Mouse (Mus musculus) stomach, adult 2 months (tissue): ENCODE measurements around the gene Spint3. TPM values are rescaled to one million over a fixed set of nuclear protein-coding genes. Genes with fewer than 3 reads are reported as not detected.

Source experiments
- polyA plus RNA-seq: library from polyadenylated mRNA; depleted of rRNA; stranded (reverse); fragments of >200 nt; gene quantifications from 2 replicates; pipeline ENCODE4 v1.2.3, GENCODE M21; 2012; rRNA removed

Spint3 gene
- polyA plus RNA-seq, result 0.43 TPM in 1 of 2 replicates, not detected in the other

DNA sequence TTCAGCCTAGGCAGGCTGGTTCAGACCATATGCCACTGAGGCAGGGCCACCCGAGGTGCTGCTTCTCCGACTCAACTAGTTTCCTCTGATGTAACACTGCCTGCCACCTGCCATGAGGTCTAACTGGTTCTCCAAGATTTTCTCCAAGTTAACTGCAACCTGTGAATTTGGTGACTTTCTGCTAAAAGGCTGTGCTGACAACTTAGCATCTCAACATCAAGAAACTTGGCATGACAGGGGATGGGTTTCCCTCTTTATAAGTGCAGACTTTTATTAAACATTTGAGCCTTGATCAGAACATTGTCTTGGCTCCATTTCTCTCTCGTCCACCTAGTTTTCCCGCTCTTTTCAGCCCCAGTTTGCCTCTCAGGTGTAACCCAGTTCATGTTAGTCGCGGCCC, at the start of gene Spint3:
Spint3 (minus strand) TSS at position 101 of the 400 bp plus-strand sequence.

DNA sequence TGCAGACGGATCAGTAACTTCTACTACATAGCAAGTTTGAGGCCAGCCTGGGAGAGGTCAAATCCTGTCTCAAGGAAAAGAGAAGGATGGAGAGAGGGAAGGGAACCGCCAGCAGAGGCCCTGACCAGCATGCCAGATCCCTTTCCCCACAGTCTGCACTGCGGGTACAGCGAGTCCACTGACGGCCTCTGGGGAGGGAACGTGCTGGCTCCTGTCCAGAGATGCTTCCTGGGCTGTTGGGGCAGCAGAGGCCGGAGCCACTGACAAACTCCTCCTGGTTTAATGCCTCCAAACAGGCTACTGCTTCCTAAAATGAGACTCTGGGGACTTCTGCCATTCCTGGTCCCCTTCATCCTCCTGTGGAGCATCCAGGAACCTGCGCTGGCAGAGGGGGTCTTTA, 40.2 kb upstream of the Spint3 start, which contains the start of the genes Wfdc6b and Wfdc8:
Wfdc6b (plus strand) TSS at position 52 of the 400 bp plus-strand sequence.
Wfdc8 (minus strand) TSS at position 156 of the 400 bp plus-strand sequence.

DNA sequence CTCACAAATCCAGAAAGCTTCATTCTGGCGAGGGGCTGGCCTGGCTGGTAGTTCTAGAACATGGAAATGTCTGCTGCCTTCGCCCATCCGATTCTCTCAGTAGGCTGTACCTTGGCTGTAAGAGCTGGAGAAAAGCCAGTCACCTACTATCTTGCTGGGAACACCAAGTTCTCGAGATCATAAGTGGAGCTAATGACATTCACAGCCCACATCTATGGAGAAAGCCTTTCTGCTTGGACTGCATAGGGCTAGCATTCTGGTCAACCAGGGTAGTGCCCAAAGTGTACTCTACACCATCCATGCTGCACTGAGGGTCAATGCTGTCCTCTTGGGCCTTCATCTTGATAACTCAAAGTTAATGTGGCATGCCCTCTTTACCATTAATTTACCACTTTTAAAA, 20.2 kb upstream of the Spint3 start, which contains the start of gene Eppin:
Eppin (minus strand) TSS at position 101 of the 400 bp plus-strand sequence.

DNA sequence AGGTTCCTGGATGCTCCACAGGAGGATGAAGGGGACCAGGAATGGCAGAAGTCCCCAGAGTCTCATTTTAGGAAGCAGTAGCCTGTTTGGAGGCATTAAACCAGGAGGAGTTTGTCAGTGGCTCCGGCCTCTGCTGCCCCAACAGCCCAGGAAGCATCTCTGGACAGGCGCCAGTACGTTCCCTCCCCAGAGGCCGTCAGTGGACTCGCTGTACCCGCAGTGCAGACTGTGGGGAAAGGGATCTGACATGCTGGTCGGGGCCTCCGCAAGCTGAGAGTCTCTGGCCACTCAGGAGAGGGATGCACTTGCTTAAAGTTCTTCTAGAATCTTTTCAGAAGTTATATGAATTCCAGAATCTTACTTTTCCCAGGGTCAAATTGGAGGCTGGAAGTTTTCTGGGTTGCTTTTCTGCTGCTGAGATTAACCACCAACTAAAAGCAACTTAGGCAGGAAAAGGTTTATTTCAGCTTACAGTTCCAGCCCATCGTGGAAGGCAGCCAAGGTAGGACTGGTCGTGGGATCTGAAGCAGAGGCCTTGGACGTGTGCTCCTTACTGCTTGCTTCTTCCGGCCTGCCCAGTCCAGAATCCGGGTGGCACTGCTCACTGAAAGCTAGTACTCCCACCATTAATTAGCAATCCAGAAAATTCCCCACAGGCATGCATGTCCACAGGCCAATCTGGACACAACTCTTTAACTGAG, 11.9 kb upstream of the Spint3 start, which contains the start of gene Wfdc6a:
Wfdc6a (minus strand) TSS at position 423 of the 701 bp plus-strand sequence.

DNA sequence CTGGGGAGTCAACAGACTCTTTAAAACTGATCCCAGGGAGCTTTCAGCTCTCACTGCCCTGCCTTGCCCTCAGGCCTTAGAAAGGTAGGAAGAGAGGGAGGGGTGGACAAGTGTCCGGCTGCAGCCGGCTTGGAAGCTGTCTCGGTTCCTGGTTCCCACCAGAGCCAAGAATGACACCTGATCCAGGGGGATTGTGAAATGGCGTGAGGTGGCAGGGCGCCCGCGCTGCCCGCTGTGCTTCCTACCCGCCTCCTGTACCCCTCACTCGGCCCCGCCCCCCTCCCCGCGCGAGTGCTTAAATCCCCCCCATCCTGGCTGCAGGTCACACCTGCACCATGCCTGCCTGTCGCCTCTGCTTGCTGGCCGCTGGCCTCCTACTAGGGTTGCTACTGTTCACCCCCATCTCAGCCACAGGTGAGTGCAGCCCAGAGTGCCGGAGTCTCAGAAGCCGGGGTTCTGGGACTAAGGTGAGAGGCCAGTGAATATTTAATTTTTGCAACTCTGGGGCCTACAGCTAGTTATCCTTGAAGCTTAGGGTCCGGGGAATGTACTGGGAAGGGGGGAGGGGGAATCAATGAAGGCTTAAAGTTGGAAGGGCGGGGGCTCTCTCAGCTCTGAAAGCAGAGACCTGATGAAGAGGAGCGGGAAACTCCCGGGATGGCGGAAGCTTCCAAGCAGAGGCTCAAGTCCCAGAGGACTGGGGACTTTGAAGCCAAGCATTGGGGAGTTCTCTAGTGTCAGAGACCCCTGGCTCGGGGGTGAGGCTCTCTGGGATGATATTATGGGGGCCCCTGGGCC, 10.7 kb downstream of the Spint3 start, which contains the start of gene Wfdc2:
Wfdc2 (plus strand) TSS at position 23 of the 798 bp plus-strand sequence.

Other genes with a start within 250 kb of the Spint3 start
- not detected in 2 replicates for gene Svs5, start 240.7 kb downstream of the Spint3 start, polyA plus RNA-seq
- gene Slpi, start 184.4 kb downstream of the Spint3 start, polyA plus RNA-seq, result 82.6 and 153 TPM in 2 replicates
- 3.5 and 6.9 TPM in 2 replicates for gene Rbpjl, start 170.3 kb downstream of the Spint3 start, polyA plus RNA-seq
- 0.78 and 1.2 TPM in 2 replicates for gene Matn4, start 168.3 kb downstream of the Spint3 start, polyA plus RNA-seq
- gene Sdc4, start 129.6 kb downstream of the Spint3 start, polyA plus RNA-seq, result 34.9 and 37.0 TPM in 2 replicates
- gene Sys1, start 116.5 kb downstream of the Spint3 start, polyA plus RNA-seq, result 71.4 and 132 TPM in 2 replicates
- 31.3 and 46.5 TPM in 2 replicates for gene Gm20458, start 112.5 kb downstream of the Spint3 start, polyA plus RNA-seq
- not detected in 2 replicates for gene Trp53tg5, start 99.7 kb downstream of the Spint3 start, polyA plus RNA-seq
- gene Dbndd2, start 87.4 kb downstream of the Spint3 start, polyA plus RNA-seq, result 27.2 and 65.5 TPM in 2 replicates
- 90.3 and 138 TPM in 2 replicates for gene Pigt, start 75.9 kb downstream of the Spint3 start, polyA plus RNA-seq
- gene Wfdc2, start 11.0 kb downstream of the Spint3 start, polyA plus RNA-seq, result 41.0 and 51.1 TPM in 2 replicates
- 0.08 and 0.14 TPM in 2 replicates for gene Wfdc6a, start 12.0 kb upstream of the Spint3 start, polyA plus RNA-seq
- 0.19 TPM in 1 of 2 replicates, not detected in the other for gene Eppin, start 20.1 kb upstream of the Spint3 start, polyA plus RNA-seq
- gene Wfdc6b, start 40.1 kb upstream of the Spint3 start, polyA plus RNA-seq, result 0.11 TPM in 1 of 2 replicates, not detected in the other
- gene Wfdc8, start 40.2 kb upstream of the Spint3 start, polyA plus RNA-seq, result 0.26 TPM in 1 of 2 replicates, not detected in the other
- gene Wfdc16, start 65.3 kb upstream of the Spint3 start, polyA plus RNA-seq, result 0.09 TPM in 1 of 2 replicates, not detected in the other
- gene Wfdc10, start 82.6 kb upstream of the Spint3 start, polyA plus RNA-seq, result 0.30 and 3.4 TPM in 2 replicates
- gene Wfdc9, start 83.1 kb upstream of the Spint3 start, polyA plus RNA-seq, result not detected in 2 replicates
- gene Wfdc11, start 100.6 kb upstream of the Spint3 start, polyA plus RNA-seq, result not detected in 2 replicates
- 0.75 and 2.0 TPM in 2 replicates for gene Wfdc13, start 111.6 kb upstream of the Spint3 start, polyA plus RNA-seq
- gene Spint4, start 125.0 kb upstream of the Spint3 start, polyA plus RNA-seq, result 0.20 TPM in 1 of 2 replicates, not detected in the other
- gene Spint5, start 141.8 kb upstream of the Spint3 start, polyA plus RNA-seq, result not detected in 2 replicates
- 0.22 TPM in 1 of 2 replicates, not detected in the other for gene Wfdc3, start 172.5 kb upstream of the Spint3 start, polyA plus RNA-seq
- 9.0 and 25.3 TPM in 2 replicates for gene Dnttip1, start 172.5 kb upstream of the Spint3 start, polyA plus RNA-seq
- 31.9 and 34.3 TPM in 2 replicates for gene Ube2c, start 196.4 kb upstream of the Spint3 start, polyA plus RNA-seq
- gene Tnnc2, start 206.5 kb upstream of the Spint3 start, polyA plus RNA-seq, result 33.7 and 34.0 TPM in 2 replicates
- 15.0 and 20.3 TPM in 2 replicates for gene Snx21, start 212.4 kb upstream of the Spint3 start, polyA plus RNA-seq
- 37.1 and 48.4 TPM in 2 replicates for gene Acot8, start 231.4 kb upstream of the Spint3 start, polyA plus RNA-seq
- 0.58 and 1.1 TPM in 2 replicates for gene Zswim3, start 231.6 kb upstream of the Spint3 start, polyA plus RNA-seq
- 8.0 and 8.1 TPM in 2 replicates for gene Zswim1, start 249.2 kb upstream of the Spint3 start, polyA plus RNA-seq